Mouse (Mus musculus) CH12F3 (cell line): Measurements from ENCODE around the gene Glt1d1.

Experiments
- in situ Hi-C: fragments of 300-500 bp; cut with MboI; formaldehyde crosslinking; loops from 2 replicates; pipeline ENCODE4 v1.14.3; 2020; ENCODE audit warnings: low sequenced_read_pairs

Glt1d1 gene

DNA sequence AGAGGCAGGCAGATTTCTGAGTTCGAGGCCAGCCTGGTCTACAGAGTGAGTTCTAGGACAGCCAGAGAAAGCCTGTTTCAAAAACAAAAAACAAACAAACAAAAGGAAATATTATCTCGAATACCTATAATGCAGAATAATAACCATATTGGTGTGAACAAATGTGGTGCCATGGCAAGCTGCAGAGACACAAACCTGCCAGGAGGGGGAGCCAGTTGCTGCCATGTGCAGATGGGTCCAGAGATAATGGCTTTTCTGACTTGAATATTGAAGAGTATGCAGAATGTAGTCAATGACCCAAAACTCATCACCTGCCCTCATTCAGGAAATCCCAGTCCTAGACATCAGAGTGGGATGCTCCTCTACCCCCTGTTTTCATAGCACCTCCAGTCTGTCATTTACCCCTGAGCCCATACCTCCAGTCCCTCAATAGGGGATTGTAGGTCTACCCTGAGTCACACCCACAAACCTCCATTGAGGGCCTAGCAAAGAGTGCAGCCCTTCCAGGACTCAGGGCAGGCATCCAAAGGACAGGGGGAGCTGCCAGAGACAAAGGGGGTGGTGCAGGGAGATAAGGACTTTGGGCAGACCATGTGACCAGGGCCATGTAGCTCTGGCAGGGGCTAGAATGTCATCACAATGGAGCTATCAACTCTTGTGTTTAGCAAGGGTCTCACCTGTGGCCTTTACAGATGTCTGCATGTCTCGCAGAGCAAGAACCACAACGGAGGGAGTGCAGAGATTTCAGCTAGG is 124.8 kb downstream of the Glt1d1 start:
- in situ Hi-C loops, result no loop called here

DNA sequence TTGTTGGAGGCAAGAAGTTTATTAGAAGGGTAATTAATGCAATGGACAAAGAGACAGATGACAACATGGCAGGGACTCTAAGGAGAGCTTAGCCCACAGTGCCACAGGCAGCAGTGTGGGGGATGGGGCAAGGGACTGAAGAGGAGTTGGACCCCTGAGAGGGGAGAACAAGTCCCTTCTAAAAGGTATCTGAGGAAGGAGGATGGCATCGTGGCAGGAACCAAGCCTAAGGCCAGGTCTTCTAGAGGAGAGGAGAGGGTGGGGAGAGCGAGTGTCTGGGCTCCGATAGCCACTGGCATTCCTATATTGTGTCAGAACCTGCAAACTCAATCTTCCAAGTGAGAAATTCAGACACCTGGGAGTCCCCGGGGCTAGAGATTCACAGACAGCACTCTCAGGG is 126.5 kb downstream of the Glt1d1 start:
- in situ Hi-C loops, result no loop called here
